Mouse (Mus musculus) myocyte (in vitro differentiated cells): ENCODE results near the gene Pcare. TPM values are rescaled to one million over a fixed set of nuclear protein-coding genes. Genes with fewer than 3 reads are reported as not detected.

Source experiments
- H3K27me3 ChIP-seq: one replicate; pipeline ENCODE4 v1.6.1; 2011; ENCODE audit not compliant: control insufficient read depth, insufficient read depth, insufficient read length
- H3K36me3 ChIP-seq: one replicate; pipeline ENCODE4 v1.6.1; 2011; ENCODE audit not compliant: control insufficient read depth, insufficient read depth
- H3K4me2 ChIP-seq: one replicate; pipeline ENCODE4 v1.6.1; 2011; ENCODE audit warnings: low read depth, control low read depth
- H3K4me3 ChIP-seq: one replicate; pipeline ENCODE4 v1.5.1; 2011; ENCODE audit warnings: mild to moderate bottlenecking, control low read depth, moderate library complexity
- H3K79me2 ChIP-seq: one replicate; pipeline ENCODE4 v1.6.1; 2011; ENCODE audit not compliant: control insufficient read depth, insufficient read depth
- H3ac ChIP-seq: one replicate; pipeline ENCODE4 v1.6.1; 2011; ENCODE audit not compliant: control insufficient read depth, insufficient read length
- CEBPB ChIP-seq: IDR thresholded peaks from 2 replicates; pipeline ENCODE4 v1.6.1; 2011; ENCODE audit warnings: mild to moderate bottlenecking, moderate library complexity; ENCODE audit not compliant: poor library complexity, insufficient read depth, severe bottlenecking
- E2F4 ChIP-seq: IDR thresholded peaks from one replicate; pipeline ENCODE4 v1.6.1; 2011; ENCODE audit warnings: mild to moderate bottlenecking, control low read depth, moderate library complexity; ENCODE audit not compliant: insufficient read depth
- MAX ChIP-seq: IDR thresholded peaks from one replicate; pipeline ENCODE4 v1.6.1; 2011; ENCODE audit warnings: low read depth, mild to moderate bottlenecking, control low read depth
- MYOD1 ChIP-seq, 3 experiments: IDR thresholded peaks; one replicate each; pipeline ENCODE4 v1.6.1; 2011; ENCODE audit warnings: control low read depth in 2 of 3, low read depth in 2 of 3, mild to moderate bottlenecking in 2 of 3, moderate library complexity in 1 of 3; ENCODE audit not compliant: insufficient read length in 2 of 3, control insufficient read depth in 1 of 3
- MYOG ChIP-seq, 3 experiments: IDR thresholded peaks; one replicate each; pipeline ENCODE4 v1.6.1; 2011; ENCODE audit warnings: control low read depth in 2 of 3, low read depth in 2 of 3, mild to moderate bottlenecking in 2 of 3; ENCODE audit not compliant: insufficient read length in 2 of 3, control insufficient read depth in 1 of 3, insufficient read depth in 1 of 3
- POLR2A ChIP-seq: IDR thresholded peaks from one replicate; pipeline ENCODE4 v1.6.1; 2011; ENCODE audit warnings: low read depth, mild to moderate bottlenecking, control low read depth, moderate library complexity; ENCODE audit not compliant: insufficient read length
- POLR2AphosphoS2 ChIP-seq: IDR thresholded peaks from one replicate; pipeline ENCODE4 v1.6.1; 2011; ENCODE audit warnings: low read depth, control low read depth; ENCODE audit not compliant: insufficient read length
- REST ChIP-seq: IDR thresholded peaks from one replicate; pipeline ENCODE4 v1.6.1; 2011; ENCODE audit warnings: mild to moderate bottlenecking, control low read depth, moderate library complexity; ENCODE audit not compliant: insufficient read depth, insufficient read length
- SRF ChIP-seq: IDR thresholded peaks from one replicate; pipeline ENCODE4 v1.6.1; 2011; ENCODE audit warnings: low read depth; ENCODE audit not compliant: control insufficient read depth, insufficient read length
- TCF12 ChIP-seq: IDR thresholded peaks from one replicate; pipeline ENCODE4 v1.6.1; 2011; ENCODE audit warnings: mild to moderate bottlenecking, control low read depth; ENCODE audit not compliant: poor library complexity, insufficient read depth, severe bottlenecking
- TCF3 ChIP-seq: IDR thresholded peaks from one replicate; pipeline ENCODE4 v1.6.1; 2011; ENCODE audit warnings: low read depth, control low read depth; ENCODE audit not compliant: insufficient read length
- USF1 ChIP-seq: IDR thresholded peaks from one replicate; pipeline ENCODE4 v1.6.1; 2011; ENCODE audit warnings: low read depth, mild to moderate bottlenecking, control low read depth, moderate library complexity
- polyA plus RNA-seq: library from polyadenylated mRNA; unstranded; fragments of >200 nt; fragmentation: generic; extraction: Trizol; gene quantifications from one replicate; pipeline ENCODE4 v1.2.1, GENCODE M21; 2012; ENCODE audit warnings: missing spikeins

Pcare gene
- polyA plus RNA-seq, 1 experiment, result not detected

- Histone ChIP-seq H3K27me3 (no peaks in the 10 kb centered on the region), H3ac (no peak overlapping the region), H3K4me3 (no peak overlapping the region), H3K4me2 (no peak overlapping the region), H3K36me3 (no peaks in the 10 kb centered on the region), H3K79me2 (no peaks in the 10 kb centered on the region)
- TF ChIP-seq CEBPB (no peak), TCF12 (no peak), MAX (no peak), POLR2A (no peak), MYOD1 (IDR thresholded peaks at IDR 0.05; ENCODE audit: control insufficient read depth in 1 of 3, insufficient read length in 2 of 3, low read depth in 2 of 3) (no peak), TCF3 (no peak), MYOG (IDR thresholded peaks at IDR 0.05; ENCODE audit: control insufficient read depth in 1 of 3, insufficient read depth in 1 of 3, insufficient read length in 2 of 3, low read depth in 2 of 3) (no peak), USF1 (no peak), REST (no peak), POLR2AphosphoS2 (no peak), E2F4 (no peak), SRF (no peak)
Measured at GRCm38 (mm10) chr17:71721019-71721418, 31.7 kb downstream of the Pcare start.

DNA sequence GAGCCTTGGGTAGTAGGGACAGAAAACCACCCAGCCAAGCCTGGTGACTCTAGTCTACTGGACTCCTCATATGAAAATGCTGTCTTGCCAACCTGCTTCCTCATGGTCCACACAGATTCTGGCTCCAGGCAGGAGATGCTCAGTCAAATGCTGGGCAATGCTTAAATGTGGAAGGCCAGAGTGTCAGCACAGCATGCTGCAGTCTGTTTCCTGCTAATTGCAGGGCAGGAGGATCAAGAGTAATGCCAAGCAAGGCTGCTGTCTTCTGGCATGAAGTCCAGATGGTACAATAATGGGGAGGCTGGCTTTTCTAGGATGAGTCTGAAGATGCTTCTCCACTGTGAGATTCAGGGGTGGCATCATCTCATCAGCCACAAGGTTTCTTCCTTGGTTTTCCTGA is 32.3 kb downstream of the Pcare start:
- Histone ChIP-seq H3K4me3 (no peak overlapping the region), H3K27me3 (no peaks in the 10 kb centered on the region), H3K4me2 (no peak overlapping the region), H3K36me3 (no peaks in the 10 kb centered on the region), H3K79me2 (no peaks in the 10 kb centered on the region), H3ac (no peak overlapping the region)
- TF ChIP-seq CEBPB (no peak), TCF3 (no peak), MAX (no peak), MYOG (IDR thresholded peaks at IDR 0.05; ENCODE audit: control insufficient read depth in 1 of 3, insufficient read depth in 1 of 3, insufficient read length in 2 of 3, low read depth in 2 of 3) (no peak), SRF (no peak), POLR2AphosphoS2 (no peak), USF1 (no peak), E2F4 (no peak)

DNA sequence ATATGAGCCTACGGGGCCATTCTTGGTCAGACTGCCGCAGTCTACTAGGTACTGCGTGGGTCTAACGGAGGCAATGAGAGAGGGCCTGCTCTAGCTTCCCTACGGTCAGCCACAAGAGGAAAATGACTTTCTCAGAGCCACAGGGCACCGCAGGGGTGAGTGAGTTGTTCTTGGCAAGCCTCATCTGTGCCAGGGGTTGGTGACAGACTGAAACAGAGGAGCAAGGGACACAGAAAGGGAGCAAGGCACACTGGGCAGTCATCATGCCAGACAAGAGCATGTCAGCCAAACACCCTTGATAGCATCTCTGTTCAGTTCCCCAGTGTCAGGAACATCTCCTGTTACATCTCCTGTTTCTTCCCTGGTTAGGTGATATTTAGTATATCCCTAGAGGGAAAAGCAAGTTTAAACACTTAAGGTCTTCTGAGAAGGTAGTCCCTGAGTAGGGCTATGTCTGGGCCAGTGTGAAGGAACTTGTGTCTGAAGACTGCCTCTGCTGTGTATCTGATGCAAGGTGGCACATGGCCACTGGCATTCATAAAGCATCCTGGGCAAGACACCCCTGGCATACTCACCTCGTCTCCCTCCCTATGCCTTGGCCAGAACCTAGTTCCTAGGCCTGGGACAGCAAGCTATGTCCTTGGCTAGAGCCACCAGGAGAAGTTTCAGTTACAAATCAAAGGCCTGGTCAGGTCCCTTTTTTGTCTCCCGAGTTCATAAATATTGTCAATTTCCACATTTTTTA is 34.6 kb downstream of the Pcare start:
- Histone ChIP-seq H3ac (no peak overlapping the region), H3K36me3 (no peaks in the 10 kb centered on the region), H3K27me3 (no peaks in the 10 kb centered on the region), H3K79me2 (no peaks in the 10 kb centered on the region), H3K4me3 (no peak overlapping the region), H3K4me2 (no peak overlapping the region)
- TF ChIP-seq E2F4 (no peak), USF1 (no peak), CEBPB (no peak), MAX (no peak), MYOG (IDR thresholded peaks at IDR 0.05; ENCODE audit: control insufficient read depth in 1 of 3, insufficient read depth in 1 of 3, insufficient read length in 2 of 3, low read depth in 2 of 3) (no peak), TCF12 (no peak), POLR2AphosphoS2 (no peak), REST (no peak), TCF3 (no peak)

- Histone ChIP-seq H3K4me2 (no peak overlapping the region), H3ac (no peak overlapping the region), H3K36me3 (no peaks in the 10 kb centered on the region), H3K27me3 (no peaks in the 10 kb centered on the region), H3K4me3 (no peak overlapping the region), H3K79me2 (no peaks in the 10 kb centered on the region)
- TF ChIP-seq POLR2AphosphoS2 (no peak), SRF (no peak), TCF12 (no peak), USF1 (no peak), MYOD1 (IDR thresholded peaks at IDR 0.05; ENCODE audit: control insufficient read depth in 1 of 3, insufficient read length in 2 of 3, low read depth in 2 of 3) (no peak), POLR2A (no peak), E2F4 (no peak), CEBPB (no peak), TCF3 (no peak), REST (no peak), MYOG (IDR thresholded peaks at IDR 0.05; ENCODE audit: control insufficient read depth in 1 of 3, insufficient read depth in 1 of 3, insufficient read length in 2 of 3, low read depth in 2 of 3) (no peak), MAX (no peak)
Measured at GRCm38 (mm10) chr17:71715034-71715433, 37.7 kb downstream of the Pcare start.

- Histone ChIP-seq H3K4me2 (no peak overlapping the region), H3K36me3 (no peaks in the 10 kb centered on the region), H3K79me2 (no peaks in the 10 kb centered on the region), H3K4me3 (no peak overlapping the region), H3K27me3 (no peaks in the 10 kb centered on the region), H3ac (no peak overlapping the region)
- TF ChIP-seq TCF12, result no peak
Measured at GRCm38 (mm10) chr17:71712279-71712678, 40.4 kb downstream of the Pcare start.
